Mouse (Mus musculus) MEL (cell line): ENCODE results near the gene Rapgef4.

Experiments
- CTCF ChIP-seq, 3 experiments: IDR thresholded peaks in 2 of 3; conservative IDR thresholded peaks in 1 of 3; 2 replicates each; pipeline ENCODE4 v1.5.1; 2011 to 2012; ENCODE audit warnings: low read length in 3 of 3, low read depth in 2 of 3, mild to moderate bottlenecking in 2 of 3, improper control_type of control experiment in 1 of 3, inconsistent platforms in 1 of 3, mixed read lengths in 1 of 3, moderate library complexity in 1 of 3; ENCODE audit not compliant: control insufficient read depth in 1 of 3, insufficient read depth in 1 of 3, poor library complexity in 1 of 3, severe bottlenecking in 1 of 3
- MAFK ChIP-seq: IDR thresholded peaks from 2 replicates; pipeline ENCODE4 v1.6.1; 2011; ENCODE audit warnings: low read depth, mild to moderate bottlenecking, low read length, improper control_type of control experiment, borderline replicate concordance
- TBP ChIP-seq: IDR thresholded peaks from 2 replicates; pipeline ENCODE4 v1.8.0; 2011; ENCODE audit warnings: low read depth, low read length, improper control_type of control experiment

DNA sequence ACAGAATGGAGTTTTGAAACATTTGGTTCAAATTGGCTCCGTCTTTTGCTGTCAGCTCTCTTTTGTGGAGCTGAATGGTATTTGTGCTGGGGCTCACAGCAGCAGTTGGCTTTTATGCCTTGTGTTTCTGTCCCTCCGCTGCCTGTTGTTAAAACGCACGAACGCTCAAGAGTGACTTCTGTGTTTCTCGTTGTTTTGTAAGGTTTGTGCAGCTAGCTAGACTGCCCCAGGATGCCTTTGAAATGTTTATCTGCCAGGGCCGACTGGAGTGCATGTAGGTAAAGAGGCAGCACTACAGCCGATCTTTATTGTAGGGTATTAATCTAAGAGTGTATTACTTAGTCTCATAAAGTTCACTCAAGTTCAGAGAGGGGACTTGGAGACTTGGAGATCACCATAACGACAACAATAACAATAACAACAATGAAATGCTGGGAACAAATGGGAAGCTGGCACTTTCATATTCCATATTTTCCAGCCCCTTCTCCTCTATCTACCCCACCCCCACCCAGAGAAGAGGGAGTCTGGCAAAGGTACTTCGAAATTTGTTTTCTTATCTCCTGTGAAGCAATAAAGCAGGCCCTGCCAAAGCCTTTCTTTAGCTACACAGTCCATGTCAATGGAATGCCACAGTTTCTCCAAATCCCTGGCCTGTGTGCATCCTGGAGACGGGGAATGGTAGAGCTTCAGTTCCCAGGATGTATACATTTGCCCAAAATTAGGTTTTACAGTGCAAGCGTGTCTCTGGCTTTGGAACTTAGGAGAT is 262.1 kb downstream of the Rapgef4 start:
- TF ChIP-seq CTCF (IDR thresholded peaks at IDR 0.05 in 2 of 3, conservative IDR thresholded peaks at IDR 0.05 in 1 of 3; ENCODE audit: control insufficient read depth in 1 of 3, insufficient read depth in 1 of 3, low read depth in 2 of 3, low read length in 3 of 3, poor library complexity in 1 of 3, severe bottlenecking in 1 of 3) (no peak), MAFK (no peak), TBP (no peak)
